Mouse (Mus musculus): ENCODE data around the gene Ovol1. TPM values are rescaled to one million over a fixed set of nuclear protein-coding genes. Genes with fewer than 3 reads are reported as not detected.

The Ovol1 gene
- total RNA-seq, 1 experiment from 2014 or later, result not detected

DNA sequence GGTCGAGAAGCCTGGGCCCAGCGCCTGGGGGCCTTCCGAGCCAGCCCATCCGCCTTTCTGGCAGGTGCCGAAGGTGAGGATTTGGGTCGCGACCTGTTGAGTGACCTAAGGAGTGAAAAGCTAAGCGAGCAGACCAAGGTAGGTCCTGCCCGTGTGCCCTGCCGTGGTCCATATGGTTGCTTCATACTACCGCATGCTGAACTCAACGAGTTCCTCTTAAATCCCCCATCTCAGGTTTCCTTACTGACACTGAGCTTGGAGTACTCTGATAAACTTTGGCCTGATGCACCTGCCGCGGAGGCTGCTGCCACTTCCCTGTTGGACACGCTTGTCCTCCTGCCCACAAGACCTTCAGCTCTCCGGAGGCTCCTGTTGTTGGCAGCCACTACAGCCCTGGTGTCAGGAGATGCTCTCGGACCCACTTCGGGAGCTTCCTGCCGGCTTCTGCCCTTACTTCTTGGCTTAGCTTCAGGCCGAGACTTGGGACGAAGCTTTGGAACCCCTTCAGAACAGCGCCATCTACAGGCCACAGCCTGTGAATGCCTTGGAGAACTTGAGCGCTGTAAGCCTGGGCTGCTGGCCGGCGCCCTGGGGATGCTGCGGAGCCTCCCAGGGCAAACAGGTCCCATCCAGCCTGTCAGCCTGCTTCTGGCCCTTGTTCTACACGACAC is 8.2 kb upstream of the Ovol1 start:
- DNase-seq, result peak; percentile 74

DNA sequence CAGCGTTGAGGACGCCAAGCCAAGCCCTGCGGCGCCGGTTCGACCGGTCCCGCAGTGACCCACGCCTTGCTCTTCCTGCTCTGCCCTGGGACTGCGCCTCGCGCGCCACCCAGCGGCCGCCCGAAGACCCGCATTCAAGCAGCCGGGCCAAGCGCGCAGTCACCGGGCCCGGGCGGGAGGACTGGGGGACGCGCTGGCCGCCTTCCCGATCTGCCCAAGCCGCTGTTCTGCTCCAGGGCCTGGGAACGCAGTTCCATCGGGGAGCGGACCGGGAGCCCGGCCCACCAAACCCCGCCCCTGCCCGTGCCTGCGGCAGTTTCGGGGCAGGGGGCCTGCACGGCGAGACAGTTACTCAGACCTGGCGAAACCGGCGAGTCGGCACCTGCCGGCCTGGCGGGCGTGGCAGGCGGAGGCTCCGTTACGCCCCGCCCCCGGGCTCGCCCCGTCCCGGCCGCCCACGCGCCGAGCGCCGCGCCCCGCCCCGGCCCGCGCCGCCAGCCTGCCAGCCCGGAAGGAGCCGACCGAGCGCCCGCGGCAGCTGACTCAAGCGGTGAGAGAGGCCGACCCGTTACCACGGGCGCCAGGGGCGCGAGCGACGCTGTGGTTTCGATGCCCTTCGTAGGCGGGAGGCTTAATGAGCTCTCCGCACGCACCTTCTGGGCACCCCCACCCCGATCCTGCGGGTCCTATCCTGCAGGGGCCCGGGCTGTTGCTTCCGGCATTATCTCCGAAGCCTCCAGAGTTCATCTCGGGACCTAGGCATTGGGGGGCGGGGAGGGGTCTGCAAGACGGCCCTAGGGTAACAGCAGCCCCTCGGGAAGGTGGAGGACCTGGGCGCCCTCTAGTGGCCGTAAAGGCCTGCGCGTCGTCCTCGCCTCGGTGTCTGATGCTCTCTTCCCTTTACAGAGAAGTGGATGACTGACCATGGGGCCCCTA is 7.4 kb upstream of the Ovol1 start, which contains the start of gene Ap5b1:
TSS of gene Ap5b1 (plus strand) at position 492 of the 936 bp plus-strand sequence.
- peak; percentile 91 for DNase-seq

DNA sequence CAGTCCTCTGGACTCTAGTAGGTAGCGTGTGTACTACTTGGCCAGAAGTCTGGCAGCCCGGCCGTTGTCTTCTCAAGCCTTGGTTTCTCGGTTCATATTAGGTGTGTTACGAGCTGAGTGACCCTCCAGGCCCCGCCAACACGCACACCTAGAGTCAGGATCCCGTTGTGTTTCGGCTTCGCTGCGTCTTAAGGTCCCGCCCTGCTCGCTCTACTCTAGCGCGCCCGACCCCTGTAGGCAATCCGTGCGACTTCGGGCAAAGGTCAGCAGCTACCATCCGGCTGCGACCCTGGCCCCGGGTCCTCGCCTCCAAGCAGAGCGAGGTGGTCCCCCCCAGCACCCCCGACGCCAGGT is 6.7 kb upstream of the Ovol1 start:
- DNase-seq, result no peak

DNA sequence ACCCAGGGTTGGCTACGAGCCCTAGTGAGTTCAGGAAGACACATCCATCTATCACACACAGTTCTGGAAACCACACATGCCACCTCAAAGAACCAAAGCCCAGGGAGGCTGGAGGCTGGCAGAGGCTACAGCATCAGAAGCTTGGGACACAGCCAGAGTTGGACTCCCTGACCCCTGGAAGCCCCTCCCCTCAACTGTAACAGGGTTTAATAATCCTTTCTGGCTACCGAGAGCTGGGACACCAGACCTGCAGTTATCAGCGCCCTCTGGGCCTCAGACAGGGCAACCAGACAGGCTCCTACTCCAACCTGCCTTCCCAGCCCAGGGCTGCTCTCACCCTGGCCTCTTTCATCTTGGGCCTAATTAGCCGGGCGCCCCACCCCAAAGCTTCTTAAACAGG is 5.9 kb upstream of the Ovol1 start:
- DNase-seq, result no peak

DNA sequence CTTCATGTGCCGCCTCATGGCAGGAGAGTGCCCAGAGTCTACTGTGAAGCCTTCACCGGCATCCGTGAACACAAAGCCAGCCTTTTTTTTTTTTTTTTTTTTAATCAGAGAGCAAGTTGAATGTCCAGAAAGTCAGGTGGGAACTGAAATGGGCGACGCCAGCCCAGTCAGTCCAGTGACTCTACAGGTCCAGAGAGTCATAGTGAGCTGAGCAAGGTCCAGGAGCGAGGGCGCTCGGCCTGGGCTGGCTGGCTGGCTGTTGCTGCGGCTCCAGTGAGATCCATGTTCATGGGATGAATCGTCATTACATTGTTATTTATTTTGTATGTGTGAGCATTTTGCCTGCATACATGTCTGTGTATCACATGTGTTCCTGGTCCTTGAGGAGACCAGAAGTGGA is 2.3 kb upstream of the Ovol1 start:
- no peak for DNase-seq

DNA sequence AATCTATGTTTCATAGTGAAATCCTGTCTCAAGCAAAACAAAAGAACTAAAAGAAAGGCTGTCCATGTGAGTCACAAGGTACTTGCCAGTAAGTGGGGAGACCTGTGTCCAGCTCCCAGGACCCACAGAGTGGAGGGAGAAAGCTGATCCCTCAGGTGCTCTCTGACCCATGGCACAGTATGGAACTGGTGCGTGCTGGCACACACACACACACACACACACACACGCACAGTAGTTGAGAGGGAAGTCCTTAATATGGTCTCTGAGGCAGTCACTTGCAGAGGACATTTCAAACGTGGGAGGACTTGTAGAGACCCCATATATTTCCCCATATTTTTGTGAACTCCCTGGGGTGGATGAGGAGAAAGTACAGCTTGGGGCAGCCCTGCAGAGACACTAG is 1.4 kb upstream of the Ovol1 start:
- no peak for DNase-seq

DNA sequence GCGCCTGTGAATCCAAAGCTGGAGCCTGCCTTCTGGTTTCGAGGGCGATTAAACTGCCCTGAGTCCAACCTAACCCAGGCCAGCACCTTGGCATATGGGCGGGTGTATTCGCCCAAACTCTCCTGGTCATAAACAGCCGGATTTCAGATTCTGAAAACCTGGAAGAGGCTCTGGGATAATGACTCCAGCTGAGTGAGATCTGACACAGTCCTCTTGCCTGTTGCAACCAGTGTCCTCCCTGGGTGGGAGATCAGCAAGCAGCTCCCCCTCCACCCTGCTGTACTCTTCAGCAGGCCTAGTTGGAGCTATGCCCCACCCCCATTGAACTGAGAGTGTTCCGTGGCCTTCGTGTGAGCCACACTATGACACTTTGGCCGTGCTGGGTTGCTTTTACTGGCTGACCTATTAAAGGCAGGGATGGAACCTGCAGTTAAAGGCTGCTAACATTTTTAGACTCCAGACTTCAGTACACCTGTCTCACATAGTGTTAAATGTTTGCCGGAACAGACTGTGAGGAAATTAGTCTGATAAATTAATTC is 875 bp upstream of the Ovol1 start:
- no peak for DNase-seq

DNA sequence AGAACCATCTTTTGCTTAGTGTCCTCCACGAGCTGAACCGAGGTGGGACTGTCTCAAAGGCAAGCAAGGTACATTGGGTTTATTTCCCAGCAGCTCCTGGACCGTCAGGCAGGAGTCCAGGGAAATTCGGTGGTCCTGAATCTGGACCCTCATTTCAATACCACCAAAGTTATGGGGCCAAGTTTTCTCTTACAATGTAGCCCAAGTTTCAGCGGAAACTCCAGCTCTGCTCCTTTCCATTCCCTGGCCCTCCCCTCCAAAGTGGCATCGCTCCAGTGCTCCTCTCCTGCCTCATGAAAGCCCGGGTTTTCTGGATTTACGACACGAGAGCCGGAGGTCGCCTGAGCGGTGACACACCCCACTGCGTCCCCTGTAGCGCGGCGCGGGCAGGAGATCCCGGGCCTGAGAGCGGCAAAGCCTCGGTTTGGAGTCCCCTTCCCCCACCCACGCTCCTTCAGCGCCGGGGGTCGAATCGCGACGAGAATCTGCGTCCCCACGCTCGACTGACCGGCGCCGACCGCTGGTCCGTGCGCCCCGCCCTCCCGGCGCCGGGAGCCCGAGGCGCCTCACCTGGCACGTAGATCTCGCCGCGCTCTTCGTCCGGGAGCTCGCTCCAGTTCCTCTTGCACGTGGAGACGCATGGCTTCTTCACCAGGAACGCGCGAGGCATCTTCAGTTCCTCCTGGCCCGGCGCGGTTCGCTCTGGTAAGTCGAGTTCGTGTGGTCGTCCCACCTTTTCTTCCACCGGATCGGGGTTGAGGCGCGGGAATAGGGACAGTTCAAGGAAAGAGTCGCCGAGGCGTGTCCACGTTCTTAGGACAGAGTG is 602 bp downstream of the Ovol1 start:
- no peak for DNase-seq

DNA sequence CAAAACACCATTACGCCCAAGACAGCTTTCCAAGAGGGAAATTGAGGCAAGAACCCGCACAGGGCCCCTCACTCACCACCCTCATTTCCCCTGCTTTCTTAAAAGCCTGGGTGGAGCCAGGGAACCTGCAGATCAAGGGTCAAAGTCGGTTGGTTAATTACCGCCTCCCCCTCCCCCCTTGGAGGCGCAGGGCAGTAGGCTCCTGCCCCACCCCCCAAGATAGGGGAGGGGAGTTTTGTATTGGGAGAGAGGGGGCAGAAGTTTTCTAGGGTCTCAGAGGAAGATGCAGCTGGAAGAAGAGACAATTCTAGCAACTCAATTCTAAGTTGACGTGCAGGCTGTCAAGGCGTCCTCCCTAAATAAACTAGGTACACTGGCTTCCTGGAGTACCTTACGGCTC is 1.2 kb downstream of the Ovol1 start:
- no peak for DNase-seq

DNA sequence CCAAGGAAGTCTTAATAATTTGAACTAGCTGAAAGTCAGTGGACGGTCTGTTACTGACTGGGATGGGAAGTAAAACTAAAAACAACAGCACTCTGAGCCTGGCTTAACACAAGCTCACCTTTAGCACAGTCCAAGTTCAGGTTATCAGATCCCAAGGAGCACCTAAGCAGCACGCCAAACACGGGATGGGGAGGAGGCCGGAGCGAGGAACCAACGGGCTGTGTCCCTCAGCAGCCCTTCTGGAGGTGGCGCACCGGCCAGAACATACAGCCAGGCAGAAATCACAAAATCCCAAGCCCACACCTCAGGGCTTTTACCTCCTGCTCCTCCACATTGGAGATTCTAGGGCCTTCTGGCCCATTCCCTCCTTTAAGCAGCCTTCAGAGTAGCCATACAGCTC is 1.7 kb downstream of the Ovol1 start:
- no peak for DNase-seq

DNA sequence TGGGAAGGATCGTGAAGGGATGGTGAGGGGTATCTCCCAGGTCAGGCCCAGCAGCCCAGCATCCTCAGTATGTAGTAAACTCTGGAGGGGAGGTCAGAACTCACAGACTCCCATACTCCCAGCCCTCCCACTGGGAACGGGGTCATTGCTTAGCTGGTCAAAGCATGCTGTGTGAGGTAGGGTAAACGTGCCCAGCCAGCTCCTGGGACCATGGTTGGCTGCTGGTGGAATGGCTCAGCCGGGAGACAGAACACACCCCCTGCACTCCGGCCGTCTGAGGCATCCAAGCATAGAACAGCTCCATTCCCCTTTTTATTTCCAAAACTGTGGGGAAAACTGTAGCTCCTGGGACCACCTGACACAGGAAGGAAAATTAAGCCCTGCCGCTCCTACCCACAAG is 2.3 kb downstream of the Ovol1 start:
- DNase-seq, result no peak

DNA sequence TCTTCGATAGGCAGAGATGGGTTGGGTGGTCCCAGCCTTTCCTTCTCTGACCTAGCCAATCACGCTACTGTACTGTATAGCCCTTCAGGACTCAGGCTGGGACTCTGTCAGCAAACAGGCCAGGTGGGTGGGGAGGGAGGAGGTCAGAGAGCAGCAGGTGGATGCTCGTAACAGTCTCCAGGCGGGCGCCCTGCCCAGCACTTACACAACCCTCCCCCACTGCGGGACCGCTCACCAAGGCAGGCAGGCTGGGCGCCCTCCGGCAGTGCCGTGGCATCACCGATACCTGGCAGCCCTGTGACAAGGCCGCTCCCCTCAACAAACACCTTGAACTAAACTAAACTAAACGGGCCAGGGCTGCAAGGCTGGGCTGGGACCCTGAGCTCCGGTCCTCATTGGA is 6.2 kb downstream of the Ovol1 start:
- DNase-seq, result no peak

DNA sequence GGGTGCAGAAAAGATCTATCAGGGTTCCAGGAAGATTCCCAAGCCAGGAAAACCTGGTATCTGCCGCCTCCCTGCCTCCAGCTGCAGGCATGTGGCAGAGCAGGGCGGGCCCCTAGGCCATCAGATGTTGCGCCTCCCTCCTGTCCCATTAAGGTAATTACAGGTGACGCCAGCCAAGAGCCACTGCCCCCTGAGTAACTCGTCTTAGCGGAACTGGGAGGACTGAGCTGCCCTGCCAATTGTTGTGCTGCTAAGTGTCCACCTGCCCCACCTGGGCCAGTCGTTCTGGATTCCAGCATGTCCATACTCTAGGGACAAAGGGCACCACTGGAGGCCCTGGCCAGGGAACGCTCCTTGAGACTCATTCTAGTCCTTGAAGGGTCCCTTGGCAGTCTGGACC is 6.6 kb downstream of the Ovol1 start:
- DNase-seq, result no peak

DNA sequence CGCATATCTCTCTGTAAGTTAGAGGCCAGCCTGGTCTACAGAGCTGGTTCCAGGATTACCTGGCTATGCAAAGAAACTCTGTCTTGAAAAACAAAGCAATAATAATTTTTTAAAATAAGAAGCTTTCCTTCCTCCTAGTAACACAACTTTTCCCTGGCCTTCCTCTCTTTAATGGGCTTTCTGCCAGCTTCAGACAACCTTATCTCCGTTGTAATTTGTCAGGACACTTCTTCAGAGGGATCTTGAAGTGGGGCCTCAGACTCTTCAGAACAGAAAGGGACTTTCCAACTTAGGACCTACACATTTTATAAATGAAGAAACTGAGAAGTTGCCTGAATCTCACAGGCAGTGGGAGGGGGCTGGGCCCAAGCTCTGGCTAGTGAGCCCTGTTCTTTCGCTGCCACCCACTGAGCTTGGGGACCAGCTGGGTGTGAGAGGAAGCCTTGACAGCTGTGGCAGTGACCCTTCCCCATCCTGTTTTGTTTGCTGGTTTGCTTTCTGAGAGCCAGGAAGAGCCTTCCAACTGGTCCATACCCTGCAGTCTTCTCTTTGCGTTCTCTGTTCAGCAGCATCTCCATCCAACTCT is 12.9 kb downstream of the Ovol1 start:
- DNase-seq, result no peak

DNA sequence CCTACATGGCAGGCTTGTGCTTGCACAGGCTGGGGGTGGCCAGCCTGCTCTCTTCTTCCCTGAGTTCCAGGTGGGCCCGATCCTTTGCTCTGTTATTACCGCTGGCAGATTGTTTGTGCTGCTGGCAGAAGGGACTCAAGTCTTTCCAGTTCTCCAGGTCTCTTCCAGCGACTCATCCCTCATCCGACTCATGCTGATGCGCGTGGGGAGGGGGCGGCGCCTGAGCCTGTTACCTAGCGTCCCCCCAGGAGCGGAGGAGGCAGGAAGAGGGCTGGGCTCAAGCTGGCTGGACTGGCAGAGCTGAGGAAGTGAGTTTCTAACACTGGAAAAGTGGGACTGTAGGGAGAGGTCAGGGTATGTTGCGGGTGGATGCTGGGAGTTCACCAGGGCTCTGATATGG is 16.4 kb downstream of the Ovol1 start:
- DNase-seq, result no peak

DNA sequence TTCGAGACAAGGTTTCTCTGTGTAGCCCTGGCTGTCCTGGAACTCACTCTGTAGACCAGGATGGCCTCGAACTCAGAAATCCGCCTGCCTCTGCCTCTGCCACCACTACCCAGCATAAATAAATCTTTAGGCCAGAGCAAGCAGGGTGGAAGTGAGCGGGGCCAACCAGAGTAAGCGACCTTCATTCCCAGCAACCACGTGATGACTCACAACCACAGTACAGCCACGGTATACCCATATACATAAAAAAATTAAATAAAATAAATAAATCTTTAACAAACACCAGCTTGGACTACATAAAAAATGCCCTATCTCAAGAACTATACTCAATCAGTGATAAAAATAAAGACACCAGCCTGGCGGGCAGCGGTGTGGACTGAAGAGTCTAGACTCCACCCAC is 17.1 kb downstream of the Ovol1 start:
- no peak for DNase-seq

DNA sequence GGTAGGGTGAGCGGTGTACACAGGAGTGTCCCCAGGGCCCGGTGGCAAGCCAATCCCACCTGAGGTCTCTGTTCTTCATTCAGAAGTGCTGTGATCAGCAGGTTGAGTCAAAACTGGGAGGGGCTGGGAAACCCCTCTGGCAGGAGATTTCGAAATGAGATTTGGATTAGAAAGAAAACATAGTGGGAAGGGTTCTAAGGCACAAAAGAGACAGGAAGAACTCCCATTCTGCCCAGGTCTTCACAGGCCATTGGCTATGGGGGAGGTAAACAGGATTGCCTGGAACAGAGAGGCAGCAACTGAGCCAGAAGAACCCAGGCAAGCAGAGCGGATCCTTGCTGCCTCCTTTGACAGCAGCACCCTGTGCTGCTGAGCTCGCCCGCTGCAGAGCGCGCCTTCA is 21.7 kb downstream of the Ovol1 start:
- DNase-seq, result no peak

DNA sequence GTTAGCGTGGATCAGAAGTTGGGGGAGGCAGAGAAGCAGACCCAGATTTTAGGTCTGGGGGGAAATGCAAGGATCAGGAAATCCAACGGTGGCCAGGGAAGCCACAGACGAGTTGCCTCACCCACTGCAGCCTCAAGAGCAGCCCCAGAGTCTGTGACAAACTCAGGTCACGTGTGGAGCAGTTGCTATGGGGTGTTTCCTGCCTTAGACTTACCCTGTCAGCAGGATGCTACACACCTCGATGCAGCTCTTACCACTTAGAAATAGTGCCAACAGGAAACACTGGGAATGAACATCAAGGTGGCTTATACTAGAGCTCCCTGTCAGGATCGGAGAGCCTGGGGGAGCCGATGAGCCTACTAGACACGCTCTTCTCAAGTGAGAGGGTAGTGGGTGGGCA is 27.9 kb downstream of the Ovol1 start:
- no peak for DNase-seq

DNA sequence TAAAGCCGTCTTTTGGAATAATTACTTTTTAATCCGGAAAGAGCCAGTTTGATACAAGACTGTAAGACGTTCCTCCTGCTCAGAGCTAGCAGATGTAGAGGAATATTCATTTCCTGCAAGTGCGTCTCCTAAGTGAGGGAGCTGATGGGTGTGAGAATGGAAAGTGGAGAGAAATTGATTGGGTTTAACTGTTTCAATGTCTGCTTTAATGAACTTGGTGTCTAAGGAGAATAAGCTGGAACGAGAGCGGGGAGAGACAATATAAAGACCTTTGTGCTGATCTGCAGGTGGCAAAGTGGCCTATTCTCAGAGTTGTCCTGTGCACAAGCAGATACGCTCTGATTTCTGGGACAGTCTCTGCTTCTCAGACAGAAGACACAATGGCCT is 30.3 kb downstream of the Ovol1 start:
- DNase-seq, result no peak

DNA sequence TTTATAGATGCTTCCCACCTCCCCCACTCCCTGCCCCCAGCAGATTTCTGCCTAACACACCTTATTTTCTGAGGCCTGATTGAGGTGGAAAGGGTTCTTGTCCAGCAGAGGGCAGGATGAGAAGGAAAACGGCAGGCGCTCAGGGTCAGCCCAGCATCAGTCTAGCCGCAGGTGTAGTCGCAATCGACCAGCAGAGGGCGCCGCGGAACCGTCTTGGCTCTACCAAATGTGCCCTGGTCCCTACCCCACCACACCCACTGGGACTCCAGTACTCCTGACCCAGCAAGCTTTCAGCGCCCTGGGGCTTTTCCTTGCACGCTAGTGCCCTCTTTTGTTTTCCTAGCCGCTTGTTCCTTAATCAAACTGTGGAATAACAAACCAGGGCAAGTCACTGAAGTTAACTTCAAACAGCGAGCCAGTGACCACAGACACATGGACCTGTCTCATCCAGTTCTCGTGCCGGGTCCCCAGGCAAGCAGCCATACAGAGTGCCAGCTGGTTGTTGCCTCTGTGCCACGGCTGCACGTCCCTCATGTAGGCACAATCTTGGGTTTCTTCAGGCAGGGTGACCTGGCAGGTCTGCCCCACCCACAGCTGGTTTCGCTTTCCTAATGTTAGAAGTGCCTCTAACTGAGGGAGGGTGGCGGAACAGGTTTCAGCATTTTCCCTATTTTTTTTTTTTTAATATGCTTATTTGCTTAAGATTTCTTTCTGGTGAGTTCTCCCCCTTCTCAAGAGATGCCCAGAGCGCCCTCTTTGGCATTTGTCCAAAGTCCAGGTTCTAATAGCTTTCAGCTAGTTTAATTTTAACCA is 30.9 kb downstream of the Ovol1 start:
- peak; percentile 98 for DNase-seq

DNA sequence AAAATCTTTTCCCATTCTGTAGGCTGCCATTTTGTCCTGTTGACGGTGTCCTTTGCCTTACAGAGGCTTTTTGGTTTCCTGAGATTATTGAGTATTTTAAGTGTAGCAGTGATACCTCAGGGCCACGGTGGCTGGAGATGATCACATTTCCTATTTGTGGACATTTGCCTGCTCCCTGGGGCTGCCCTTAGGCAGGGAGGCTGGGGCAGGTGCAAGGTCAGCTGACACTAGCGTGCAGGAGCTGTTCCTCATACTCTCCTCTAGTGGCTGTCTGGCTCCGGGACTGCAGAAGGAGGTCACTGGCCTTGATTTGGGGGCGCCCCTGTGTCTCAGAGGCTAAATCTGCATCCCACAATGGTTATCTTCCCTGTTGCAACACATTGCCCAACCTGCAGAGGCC is 35.2 kb downstream of the Ovol1 start:
- DNase-seq, result no peak
